Mouse (Mus musculus) adrenal gland, adult 2 months (tissue): Measurements from ENCODE around the gene Phlpp2. TPM values are rescaled to one million over a fixed set of nuclear protein-coding genes. Genes with fewer than 3 reads are reported as not detected.
"Not testable (repeated sequence)": the region's sequence is repeated elsewhere in the genome, so short reads cannot be mapped to it uniquely, and the experiment has no call there.

Experiments
- DNase-seq: peaks from one replicate; pipeline ENCODE4 v3.0.0; 2021
- long read RNA-seq: library from polyadenylated mRNA; stranded (forward); transcript quantifications from one replicate; pipeline ENCODE4 v2.0.0, GENCODE M21; 2021
- polyA plus RNA-seq: library from polyadenylated mRNA; depleted of rRNA; stranded (reverse); fragments of >200 nt; gene quantifications from 2 replicates; pipeline ENCODE4 v1.2.3, GENCODE M21; 2012; rRNA removed
- total RNA-seq, 2 experiments: library from RNA; stranded (reverse); gene quantifications; 2 replicates each; pipeline ENCODE4 v1.2.3; 2021

Phlpp2 gene
- total RNA-seq (10 to 100 TPM in 1 of 2 experiments, 1 to 10 TPM in 1; 6.2 to 10.1 TPM), polyA plus RNA-seq (1.9 and 2.8 TPM in 2 replicates)
- long read RNA-seq, result 0 reads

DNA sequence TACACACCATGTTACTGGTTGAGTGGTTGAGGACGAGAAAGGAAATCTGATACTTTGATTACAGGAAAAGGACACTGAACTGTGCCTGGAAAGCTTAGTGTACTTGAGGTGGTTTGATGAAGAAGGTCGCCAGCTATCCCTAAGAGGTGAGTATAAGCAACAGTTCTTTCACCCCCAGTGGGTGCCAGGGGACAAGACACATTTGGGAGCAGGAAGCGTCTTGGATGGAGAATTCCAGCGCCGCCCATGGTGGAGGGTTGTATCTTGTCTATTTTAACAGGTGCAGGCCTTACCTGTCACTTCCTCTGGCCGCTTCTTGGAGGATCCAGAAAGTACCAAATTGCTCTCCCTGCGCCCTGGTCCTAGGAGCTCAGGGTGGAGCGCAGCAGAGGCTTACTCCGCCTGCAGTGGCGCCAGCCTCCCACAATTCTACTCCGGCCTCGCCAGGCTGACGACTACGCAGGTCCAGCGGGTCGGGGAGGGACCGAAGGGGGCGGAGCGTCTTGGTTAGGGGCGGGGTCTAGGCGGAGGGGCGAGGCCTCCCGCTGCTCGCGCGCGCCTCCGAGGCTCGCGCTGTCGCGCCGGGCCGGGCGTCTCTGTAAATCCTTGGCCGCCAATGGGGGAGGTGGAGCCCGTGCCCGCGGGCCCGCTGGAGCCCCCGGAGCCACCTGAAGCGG, at the start of gene Phlpp2:
TSS of gene Phlpp2 (plus strand) at position 540 of the 677 bp plus-strand sequence.
- peak; percentile 99 for DNase-seq

DNA sequence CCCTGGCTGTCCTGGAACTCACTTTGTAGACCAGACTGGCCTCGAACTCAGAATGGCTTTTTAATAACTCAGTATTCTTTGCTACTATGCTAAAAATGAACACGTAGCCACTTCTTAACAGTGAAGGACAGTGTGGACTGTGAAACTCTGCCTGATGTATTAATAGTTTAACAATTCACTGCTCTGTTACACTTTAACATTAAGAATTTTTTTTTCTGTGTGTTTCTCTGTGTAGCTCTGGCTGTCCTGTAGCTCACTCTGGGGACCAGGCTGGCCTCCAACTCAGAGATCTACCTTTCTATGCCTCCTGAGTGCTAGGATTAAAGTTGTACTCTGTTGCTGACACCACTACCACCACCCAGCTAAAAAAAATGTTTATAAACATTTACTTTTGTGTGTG, 44.8 kb upstream of the Phlpp2 start:
- DNase-seq, result no peak

DNA sequence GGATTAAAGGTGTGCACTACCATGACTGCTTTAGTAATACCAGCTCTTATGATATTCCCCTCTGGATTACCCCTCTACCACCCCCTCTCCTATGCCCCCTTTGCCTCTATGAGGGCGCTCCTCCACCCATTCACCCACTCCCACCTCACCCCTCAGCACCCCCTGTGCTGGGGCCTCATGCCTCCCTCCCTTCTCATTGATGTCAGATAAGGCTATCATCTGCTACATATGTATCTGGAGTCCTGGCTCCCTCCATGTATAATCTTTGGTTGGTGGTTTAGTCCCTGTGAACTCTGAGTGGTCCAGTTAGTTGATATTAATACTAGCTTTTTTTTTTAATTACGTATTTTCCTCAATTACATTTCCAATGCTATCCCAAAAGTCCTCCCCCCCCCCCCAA, 28.5 kb upstream of the Phlpp2 start:
- DNase-seq, result no peak

DNA sequence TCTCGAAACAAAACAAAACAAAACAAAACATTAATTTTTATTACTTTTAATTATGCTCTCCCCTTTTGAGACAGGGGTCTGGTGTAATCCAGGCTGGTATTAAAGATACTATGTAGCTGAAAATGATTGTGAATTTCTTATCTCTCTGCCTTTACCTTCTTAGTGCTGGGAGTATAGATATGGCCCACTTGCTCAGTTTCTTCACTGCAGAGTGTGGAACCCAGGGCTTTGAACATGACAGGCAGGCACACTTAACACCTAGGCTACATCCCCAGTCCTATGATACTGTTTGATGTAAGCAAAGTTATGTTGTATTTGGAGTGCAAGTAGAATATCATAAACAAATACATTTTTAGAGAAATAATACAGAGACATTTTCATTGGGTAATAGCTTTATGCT, 25.9 kb upstream of the Phlpp2 start:
- no peak for DNase-seq

DNA sequence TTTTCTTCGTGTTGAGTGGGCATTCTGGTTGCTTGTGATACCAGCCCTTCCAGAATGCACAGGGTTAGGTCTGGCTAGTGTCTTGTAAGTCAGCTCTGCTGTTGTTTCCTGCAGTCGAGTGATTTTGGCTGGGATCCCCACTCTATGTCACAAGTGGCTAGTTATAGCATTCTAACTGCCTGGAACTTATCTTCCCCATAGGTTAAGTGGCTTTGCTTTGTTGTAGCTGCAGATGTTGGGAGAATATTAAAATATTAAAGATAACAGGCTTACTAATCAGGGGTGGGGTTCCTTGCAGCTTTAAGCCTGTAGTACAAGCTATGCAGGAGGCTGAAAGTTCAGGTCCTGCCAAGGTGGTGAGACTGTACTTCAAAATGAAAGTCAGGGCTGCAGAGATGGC, 20.5 kb upstream of the Phlpp2 start:
- DNase-seq, result no peak

DNA sequence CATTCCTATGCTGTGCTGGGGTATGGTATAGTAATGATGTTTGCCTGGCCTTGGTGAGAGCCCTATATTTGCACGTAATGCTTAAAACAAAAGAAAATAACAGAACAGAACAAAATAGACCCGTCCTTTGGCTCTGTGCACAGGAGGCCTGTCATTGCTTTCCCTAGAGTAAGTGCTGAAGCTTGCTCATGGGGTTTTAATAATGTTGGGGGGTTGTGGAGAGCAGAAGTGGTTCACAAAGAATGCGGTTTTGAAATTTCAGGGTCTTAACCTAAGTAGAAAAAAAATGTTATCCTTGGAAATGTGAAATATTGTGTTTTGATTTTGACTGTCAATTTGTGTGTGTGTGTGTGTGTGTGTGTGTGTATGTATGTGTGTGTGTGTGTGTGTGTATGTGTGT, 19.4 kb upstream of the Phlpp2 start:
- DNase-seq, result no peak

DNA sequence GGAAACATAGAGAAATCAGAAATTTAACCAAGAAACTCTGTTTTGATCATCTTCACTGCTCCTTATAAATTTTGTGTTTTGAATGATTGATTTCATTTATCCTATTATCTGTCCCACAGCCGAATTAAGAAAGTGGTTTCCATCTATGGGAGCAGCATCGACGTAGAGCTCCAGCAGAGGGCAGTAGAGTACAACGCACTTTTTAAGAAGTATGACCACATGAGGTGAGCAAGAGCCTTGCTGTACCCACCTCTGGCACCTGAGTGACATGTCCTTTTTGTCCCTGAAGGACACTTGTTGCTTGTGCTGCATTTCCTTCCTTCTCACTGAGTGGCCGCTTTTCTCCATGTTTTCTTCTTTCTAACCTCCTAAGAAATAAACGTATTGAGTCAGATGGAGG, 14.9 kb upstream of the Phlpp2 start:
- peak; percentile 53 for DNase-seq

DNA sequence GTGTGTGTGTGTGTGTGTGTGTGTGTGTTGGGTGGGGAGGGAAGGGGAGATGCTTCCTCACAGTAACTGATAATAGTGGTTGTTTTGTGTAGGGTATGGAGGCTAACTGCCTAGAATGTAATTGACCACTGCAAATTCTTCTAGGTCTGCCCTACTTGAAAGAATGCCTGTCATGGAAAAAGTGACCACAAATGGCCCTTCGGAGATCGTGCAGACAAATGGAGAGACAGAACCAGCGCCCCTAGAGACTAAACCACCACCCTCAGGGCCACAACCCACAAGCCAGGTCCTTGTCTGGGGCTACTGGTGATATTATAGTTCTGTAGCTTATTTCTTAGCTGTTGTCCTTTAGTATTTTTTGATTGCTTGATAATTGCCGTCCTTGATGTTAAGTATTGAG, 13.8 kb upstream of the Phlpp2 start:
- no peak for DNase-seq

DNA sequence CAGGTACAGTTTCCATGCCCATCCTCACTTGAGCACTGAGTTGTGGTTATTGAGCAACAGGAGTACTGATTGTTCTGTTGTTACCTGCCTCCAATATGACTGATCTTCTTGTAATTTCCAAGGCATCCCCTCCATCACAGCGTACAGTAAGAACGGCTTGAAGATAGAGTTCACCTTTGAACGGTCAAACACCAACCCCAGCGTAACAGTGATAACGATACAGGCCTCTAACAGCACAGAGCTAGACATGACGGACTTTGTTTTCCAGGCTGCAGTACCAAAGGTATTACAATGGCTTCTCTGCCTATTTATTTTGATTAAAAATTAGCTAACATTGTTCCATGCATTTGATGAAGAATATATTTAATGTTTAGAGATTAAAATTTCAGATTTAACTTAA, 12.9 kb upstream of the Phlpp2 start:
- no peak for DNase-seq

DNA sequence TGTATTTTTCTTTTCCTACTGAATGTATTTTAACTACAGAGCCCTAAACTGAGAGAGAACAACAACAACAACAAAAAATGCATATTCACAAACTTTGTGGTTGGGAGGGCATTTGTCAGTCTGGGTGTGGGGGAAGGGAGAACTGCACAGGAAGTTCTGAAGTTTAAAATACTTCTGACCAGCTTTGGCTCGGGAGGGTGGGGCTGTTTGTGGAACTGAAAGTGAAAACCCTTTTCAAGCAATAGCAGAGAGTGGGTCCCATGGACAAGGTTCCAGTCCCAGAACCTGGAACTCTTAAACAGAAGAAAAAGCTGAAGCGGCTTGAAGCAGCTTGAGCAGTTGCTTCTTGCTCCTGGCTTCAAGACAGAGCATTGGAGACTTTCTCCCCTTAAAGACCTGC, 4.9 kb upstream of the Phlpp2 start:
- DNase-seq, result peak; percentile 43

DNA sequence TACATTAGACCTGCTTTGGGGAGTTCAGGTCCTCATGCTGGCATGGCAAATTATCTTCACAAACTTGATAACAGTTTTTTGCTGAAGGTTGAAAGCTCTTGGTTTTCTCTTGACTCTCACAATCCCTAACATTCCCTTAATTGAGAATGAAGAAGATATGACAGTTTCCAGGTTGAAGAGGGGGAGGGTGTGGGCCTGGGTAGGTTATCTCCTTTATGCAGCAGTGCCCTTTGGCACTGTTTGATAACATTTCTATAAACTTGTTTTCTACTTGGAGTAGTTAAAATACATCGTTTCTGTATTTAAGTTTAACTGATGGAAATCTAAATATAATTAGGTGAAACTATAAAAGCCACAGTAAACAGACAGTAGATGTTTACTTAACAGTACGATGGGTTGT, 3.5 kb upstream of the Phlpp2 start:
- no peak for DNase-seq

DNA sequence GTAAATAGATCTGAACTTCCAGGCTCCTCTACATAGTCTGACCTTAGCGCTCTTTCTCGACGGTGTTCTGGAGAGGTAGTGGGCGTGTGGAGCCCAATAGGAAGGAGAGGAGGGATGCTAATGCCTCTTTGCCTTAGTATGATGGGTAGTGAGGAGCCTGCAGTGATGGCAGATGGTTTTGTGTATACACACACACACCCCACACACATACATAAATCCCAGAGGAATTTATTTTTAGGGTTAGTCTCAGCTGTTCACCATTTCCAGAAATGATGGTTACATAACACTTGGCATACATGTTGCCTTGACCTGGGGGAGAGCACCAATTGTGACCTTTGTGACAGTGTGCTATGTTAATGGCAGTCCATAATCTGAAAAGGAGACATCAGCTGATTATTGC, 2.8 kb upstream of the Phlpp2 start:
- no peak for DNase-seq

DNA sequence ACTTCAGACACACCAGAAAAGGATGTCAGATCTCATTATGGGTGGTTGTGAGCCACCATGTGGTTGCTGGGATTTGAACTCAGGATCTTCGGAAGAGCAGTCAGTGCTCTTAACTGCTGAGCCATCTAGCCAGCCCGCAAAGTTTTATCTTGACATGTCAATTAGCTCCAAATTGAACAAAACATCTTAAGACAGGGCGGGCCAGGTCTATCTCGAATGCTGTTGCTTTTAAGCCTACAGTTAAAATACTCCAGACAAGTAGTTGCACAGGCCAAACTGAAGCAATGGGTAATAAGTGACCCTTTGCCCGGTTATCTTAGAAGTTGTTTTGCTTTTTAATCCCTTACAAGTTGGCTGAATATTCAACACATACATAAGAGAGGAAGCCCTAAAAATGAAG, 1.7 kb upstream of the Phlpp2 start:
- DNase-seq, result no peak

DNA sequence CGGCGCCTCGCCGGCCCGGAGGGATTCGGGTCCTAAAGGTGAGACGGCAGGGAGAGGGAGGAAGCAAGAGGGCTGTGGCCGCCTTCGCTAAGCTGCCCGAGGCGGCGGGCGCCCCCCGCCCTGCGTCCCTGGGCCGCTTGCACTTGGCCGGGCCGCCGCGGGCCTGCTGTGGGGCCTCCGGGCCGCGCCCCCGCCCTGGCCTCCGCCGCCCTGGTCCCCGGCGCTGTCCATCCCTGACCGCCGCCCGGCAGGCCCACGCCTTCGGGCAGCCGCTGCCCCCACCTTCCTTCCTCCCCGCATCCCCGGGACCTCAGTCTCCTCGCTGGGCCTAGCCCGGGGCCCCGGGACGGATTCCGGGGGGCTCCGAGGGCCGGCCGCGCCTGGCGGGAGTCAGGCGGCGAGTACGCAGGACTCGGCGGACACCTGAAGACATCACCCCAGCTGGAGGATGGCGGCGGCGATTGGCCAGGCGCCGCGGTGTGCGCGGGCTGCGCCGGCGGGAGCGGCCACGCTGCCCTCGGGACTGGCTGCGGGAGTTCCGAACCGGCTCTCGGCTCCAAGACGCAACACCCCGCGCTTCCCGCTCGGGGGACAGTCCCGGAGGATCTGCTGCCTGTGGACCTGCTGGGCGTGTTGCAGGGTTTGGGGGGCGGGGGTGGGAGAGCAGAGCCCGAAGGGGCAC, 479 bp downstream of the Phlpp2 start:
- DNase-seq, result no peak

DNA sequence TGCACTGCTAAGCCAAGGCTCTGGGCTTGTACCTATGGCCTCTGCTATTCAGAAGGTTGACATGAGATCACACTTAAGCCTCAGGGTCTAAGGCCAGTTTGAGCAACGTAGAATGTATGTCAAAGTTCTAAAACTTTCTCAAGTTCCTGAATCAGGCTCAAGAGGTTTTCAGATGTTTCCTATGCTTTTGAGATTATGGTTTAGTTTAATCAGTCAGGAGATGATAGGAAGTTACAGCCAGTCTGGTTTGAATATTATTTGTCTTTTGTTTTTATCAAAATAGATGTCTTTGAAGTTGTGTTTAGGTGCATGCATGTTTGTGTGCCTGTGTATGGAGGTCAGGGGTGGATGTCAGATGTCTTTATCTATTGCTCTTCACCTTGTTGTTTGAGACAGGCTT, 2.7 kb downstream of the Phlpp2 start:
- no peak for DNase-seq

DNA sequence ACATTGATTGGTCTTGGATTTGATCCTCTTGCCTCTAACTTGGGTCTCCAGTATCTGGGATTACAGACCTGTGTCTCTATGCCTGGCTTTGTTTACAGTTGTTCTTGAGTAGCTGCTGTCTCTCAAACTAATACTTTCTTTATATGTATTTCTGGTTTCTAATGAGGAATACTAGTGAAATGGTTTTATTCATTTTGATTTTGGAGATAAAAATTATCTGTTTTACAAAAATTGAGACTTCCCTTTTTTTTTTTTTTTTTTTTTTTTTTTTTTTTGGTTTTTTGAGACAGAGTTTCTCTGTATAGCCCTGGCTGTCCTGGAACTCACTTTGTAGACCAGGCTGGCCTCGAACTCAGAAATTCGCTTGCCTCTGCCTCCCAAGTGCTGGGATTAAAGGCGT, 5.5 kb downstream of the Phlpp2 start:
- DNase-seq, result not testable (repeated sequence)

DNA sequence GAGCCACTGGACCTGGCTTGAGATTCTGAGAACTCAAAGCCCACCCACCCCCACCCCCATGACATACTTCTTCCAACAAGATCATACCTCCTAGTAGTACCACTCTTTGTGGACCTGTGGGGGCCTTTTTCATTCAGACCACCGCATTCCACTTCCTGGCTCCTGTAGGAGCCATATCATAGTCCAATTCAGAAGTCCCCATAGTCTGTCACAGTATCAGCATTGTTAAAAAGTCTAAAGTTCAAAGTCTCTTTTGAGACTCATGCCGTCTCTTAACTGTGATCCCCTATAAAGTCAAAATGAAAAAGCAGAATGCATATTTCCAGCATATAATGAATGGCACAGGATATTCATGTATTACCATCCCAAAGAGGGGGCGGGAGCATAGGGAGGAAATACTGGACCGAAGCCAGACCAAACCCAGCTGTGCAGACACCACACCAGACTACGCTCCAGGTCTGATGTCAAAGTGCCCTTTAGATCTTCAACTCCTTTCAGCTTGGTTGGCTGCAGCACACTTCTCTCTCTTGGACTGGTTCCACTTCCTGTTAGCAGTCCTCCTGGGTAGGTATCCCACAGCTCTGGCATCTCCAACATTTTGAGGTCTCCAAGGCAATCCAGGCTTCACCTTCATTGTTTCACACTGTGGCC, 11.8 kb downstream of the Phlpp2 start:
- no peak for DNase-seq

DNA sequence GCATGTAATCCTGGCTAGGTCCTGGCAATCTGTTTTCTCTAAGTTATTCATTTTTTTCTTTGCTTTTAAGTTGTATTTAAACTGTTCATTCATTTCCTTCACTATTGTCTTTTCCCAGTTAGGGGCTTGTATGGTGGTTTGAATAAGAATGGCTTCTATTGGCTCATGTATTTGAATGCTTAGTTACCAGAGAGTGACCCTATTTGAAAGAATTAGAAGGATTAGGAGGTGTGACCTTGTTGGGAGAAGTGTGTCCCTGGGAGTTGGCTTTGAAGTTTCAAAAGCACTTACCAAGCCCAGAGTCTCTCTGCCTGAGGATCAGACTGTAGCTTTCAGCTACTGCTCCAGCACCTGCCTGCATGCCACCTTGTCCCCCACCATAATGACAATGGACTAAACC, 17.0 kb downstream of the Phlpp2 start:
- DNase-seq, result no peak

DNA sequence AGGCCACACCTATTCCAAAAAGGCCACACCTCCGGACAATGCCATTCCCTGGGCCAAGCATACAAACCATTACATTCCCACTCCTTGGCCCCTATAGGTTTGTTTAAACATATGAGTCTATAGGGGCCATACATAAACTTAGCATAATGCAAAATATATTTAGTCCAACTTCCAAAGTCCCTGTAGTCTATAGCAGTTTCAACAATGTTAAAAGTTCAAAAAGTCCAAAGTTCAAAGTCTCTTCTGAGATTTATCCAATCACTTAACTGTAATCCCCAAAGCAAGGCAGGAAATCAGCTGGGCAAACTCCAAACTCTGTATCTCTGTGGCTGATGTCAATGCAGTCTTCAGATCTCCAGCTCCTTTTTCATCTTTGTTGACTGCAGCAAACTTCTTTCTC, 20.9 kb downstream of the Phlpp2 start:
- DNase-seq, result no peak

DNA sequence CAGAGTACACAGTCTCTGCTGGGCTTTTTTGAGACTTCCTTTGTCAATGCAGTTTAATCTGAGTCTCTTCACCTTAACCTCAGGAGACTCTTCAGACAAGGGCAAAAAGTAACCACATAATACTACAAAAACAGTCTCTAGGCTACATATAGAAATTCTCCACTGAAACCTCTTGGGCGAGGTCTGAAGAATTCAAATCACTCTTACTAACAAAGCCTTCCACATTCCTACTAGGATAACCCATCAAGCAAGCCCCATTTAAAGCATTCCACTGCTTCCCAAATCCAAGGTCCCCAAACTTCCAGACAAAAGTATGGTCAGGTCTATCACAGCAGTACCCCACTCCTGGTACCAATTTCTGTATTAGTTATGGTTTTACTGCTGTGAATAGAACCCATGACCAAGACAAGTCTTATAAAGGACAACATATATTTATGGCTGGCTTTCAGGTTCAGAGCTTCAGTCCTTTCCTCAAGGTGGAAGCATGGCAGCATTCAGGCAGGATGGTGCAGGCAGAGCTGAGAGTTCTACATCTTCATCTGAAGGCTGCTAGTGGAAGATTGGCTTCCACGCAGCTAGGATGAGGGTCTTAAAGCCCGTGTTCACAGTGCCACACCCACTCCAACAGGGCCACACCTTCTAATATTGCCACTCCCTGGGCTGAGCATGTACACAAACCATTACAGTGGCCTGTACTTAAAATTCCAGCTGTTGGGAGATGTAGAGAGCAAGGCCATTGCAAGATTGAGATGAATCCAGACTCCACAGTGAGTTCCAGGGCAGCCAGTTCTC, 22.6 kb downstream of the Phlpp2 start:
- no peak for DNase-seq

DNA sequence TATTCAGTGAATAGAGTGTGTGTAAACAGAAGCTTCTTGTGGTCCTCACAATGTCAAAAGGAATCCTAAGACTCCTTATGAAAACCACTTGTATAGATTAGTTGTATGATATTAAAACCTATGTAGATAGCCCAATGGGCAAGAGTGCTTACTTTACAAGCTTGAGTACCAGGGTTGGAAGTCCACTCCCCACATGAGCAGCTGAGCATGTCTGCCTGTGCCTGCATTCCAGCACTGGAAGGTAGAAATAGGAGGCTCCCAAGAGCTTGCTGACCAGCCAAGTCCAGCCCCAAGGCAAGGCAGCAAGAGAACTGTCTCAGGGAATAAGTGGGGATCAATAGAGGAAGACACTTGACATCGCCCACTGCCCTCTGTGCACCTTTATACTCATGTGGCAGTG, 26.3 kb downstream of the Phlpp2 start:
- no peak for DNase-seq

DNA sequence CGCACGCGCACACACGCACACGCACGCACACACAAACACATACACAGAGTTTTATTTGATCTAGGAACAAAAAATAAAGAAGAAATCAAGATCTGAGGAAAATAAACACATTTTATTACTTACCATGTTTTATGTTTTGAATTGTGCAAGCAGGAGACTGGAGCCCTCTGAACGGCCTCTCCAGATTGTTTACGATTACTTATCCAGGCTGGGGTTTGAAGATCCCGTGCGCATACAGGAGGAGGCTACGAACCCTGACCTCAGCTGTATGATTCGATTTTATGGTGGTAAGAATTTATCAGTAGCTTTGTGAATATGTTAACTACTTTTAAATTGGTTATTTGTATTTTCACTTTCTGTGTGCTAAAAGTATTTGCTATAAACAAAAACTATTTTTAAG, 27.0 kb downstream of the Phlpp2 start:
- DNase-seq, result no peak

DNA sequence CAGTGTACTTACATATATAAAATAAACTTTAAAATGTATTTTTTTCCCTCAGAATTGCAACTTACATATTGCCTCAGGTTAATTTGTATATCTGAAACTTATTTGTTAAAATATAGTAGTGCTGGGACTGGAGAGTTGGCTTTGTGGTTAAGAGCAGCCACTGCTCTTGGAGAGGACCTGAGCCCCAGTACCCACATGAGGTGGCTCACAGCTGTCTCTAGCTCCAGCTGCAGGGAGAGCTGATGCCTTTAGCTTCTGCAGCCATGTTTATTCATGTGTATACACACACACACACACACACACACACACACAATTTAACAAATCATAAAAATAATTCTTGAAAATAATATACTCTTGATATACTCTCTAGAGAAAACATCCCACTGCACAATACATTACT, 34.0 kb downstream of the Phlpp2 start:
- no peak for DNase-seq
